Mouse (Mus musculus) heart, embryonic 11.5 days (tissue): ENCODE results near the gene Nipal1. TPM values are rescaled to one million over a fixed set of nuclear protein-coding genes. Genes with fewer than 3 reads are reported as not detected.

Source experiments
- ATAC-seq: fragments of 200-750 bp; cut with Nextera tagmentation; replicated peaks from 2 replicates; pipeline ENCODE4 v1.8.0; 2017; ENCODE audit warnings: moderate library complexity; ENCODE audit not compliant: insufficient number of reproducible peaks, low FRiP score, low TSS enrichment
- H3K27ac ChIP-seq: fragments of 300-500 bp; sonication (generic); 2 replicates; pipeline ENCODE4 v1.5.1; 2014; ENCODE audit warnings: mild to moderate bottlenecking, low read depth, low read length
- H3K27me3 ChIP-seq: fragments of 300-500 bp; sonication (generic); 2 replicates; pipeline ENCODE4 v1.6.1; 2014; ENCODE audit warnings: mild to moderate bottlenecking, low read length, mixed read lengths; ENCODE audit not compliant: control insufficient read depth, insufficient read depth
- H3K36me3 ChIP-seq: fragments of 300-500 bp; sonication (generic); 2 replicates; pipeline ENCODE4 v1.6.1; 2014; ENCODE audit warnings: mild to moderate bottlenecking, low read length, moderate library complexity, mixed read lengths; ENCODE audit not compliant: control insufficient read depth, insufficient read depth
- H3K4me1 ChIP-seq: fragments of 300-500 bp; sonication (generic); 2 replicates; pipeline ENCODE4 v1.6.1; 2014; ENCODE audit warnings: low read length; ENCODE audit not compliant: control insufficient read depth, insufficient read depth
- H3K4me2 ChIP-seq: fragments of 300-500 bp; sonication (generic); 2 replicates; pipeline ENCODE4 v1.6.1; 2014; ENCODE audit warnings: mild to moderate bottlenecking, moderate library complexity
- H3K4me3 ChIP-seq: fragments of 300-500 bp; sonication (generic); 2 replicates; pipeline ENCODE4 v1.5.1; 2014; ENCODE audit warnings: low read depth, low read length
- H3K9ac ChIP-seq: fragments of 300-500 bp; sonication (generic); 2 replicates; pipeline ENCODE4 v1.6.1; 2014; ENCODE audit warnings: mild to moderate bottlenecking, low read depth, low read length, moderate library complexity
- H3K9me3 ChIP-seq: fragments of 300-500 bp; sonication (generic); replicated peaks from 2 replicates; pipeline ENCODE4 v1.6.1; 2016; ENCODE audit warnings: low read length; ENCODE audit not compliant: control insufficient read depth
- WGBS: fragments of 180-500 bp; shearing (Covaris S2); extraction: QIAGEN DNeasy Blood & Tissue Kit; methylation state at CpG from one replicate; pipeline ENCODE4 v1.1.7; 2014; ENCODE audit not compliant: insufficient replicate concordance; 5-methylcytosine and 5-hydroxymethylcytosine counted together
- polyA plus RNA-seq: library from polyadenylated mRNA; unstranded; fragments of >200 nt; fragmentation: Nextera tagmentation; extraction: Ambion mirVana; gene quantifications from 2 replicates; pipeline ENCODE4 v1.2.1, GENCODE M21; 2014

The Nipal1 gene
- polyA plus RNA-seq, 1 experiment from 2014 or later = 0.04 TPM

DNA sequence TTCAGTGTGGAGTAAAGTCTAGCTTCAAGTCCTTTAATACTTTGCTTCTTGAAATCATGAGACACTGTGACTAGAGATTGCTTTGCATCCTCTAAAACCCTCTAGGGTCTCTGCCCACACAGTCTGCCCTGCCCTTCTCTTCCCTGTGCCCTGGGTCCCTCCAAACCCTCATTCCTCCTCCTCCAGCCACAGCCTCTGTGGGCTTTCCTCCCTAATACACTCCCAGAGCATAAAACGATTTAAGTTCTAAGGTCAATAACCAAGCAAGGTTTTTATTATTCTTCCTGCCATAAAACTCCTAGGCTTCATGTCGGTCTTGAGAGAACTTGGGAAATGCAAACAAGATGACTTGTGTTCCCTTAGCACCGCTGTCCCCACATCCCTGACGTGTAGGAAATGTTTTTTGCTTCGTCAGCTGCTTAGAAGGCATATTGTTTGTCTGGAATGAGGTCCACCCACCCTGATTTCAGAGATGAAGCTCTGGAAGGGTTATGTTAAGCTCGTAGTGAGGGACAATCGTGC, 8.7 kb downstream of the Nipal1 start:
- Histone ChIP-seq H3K4me3 (no peak overlapping the region), H3K4me2 (no peak overlapping the region), H3K36me3 (no peaks in the 10 kb centered on the region), H3K9me3 (no peaks in the 10 kb centered on the region), H3K27ac (no peak overlapping the region), H3K9ac (no peak overlapping the region), H3K27me3 (no peaks in the 10 kb centered on the region), H3K4me1 (no peaks in the 10 kb centered on the region)
- 67% methylated on average over 7 of the region's 7 CpGs for WGBS
- no peak for ATAC-seq

DNA sequence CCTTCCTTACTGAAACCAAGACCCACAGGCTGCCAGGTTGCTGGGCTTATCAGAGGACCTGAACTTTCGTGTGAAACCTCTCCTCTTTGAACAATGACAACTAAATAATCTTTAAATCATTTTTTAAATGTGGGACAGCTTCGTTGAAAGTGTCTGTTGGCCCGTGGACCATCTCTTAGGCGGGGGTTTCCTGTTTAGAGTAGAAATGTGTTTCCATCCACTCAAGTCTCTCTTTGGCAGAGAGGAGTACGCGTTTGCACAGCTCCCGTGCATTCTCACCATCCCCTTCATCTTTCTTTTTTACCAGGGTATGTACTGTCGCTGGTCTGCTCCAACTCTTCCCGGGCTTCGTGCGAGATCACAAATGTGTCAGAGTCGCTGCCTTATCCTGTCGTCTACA, 10.8 kb downstream of the Nipal1 start:
- H3K36me3 ChIP-seq = no peaks in the 10 kb centered on the region
- no peak overlapping the region for H3K27ac ChIP-seq
- no peaks in the 10 kb centered on the region for H3K4me1 ChIP-seq
- ATAC-seq = no peak
- 87% methylated on average over 13 of the region's 13 CpGs for WGBS
- no peak overlapping the region for H3K4me2 ChIP-seq
- no peaks in the 10 kb centered on the region for H3K27me3 ChIP-seq
- H3K4me3 ChIP-seq = no peak overlapping the region
- H3K9me3 ChIP-seq = no peaks in the 10 kb centered on the region
- no peak overlapping the region for H3K9ac ChIP-seq

DNA sequence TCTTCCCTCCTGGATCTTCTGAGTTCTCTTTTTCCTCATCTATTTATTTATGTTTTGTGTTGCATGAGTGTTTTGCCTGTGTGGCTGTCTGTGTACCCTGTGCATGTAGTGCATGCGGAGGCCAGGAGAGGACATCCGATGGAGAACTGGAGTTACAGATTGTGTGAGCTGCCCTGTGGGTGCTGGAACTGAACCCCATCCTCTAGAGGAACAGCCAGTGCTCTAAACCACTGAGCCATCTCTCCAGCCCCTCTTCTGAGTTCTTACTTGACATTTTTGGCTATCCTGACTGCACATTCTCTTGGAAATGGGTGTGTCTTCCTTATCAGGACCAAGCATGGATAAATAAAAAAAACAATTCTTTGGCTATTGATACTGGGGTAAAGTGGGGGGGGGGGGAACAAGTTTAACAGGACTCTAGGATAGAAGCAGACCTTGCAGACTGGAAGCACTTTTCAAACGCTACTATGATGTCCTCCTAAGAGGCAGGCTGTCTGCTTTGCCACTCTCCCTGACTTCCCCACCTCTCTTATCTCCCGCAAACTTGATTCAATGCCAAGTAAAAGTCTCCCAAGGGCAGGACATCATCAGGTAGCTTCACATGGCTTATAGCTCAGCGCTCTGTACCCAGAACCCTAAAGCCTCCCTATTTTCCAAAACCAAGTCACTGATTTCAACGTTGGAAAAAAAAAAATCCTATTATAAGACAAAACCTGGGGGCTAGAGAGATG, 13.6 kb downstream of the Nipal1 start:
- WGBS = 58% methylated on average over 6 of the region's 6 CpGs
- no peak for ATAC-seq
- no peaks in the 10 kb centered on the region for H3K9me3 ChIP-seq

DNA sequence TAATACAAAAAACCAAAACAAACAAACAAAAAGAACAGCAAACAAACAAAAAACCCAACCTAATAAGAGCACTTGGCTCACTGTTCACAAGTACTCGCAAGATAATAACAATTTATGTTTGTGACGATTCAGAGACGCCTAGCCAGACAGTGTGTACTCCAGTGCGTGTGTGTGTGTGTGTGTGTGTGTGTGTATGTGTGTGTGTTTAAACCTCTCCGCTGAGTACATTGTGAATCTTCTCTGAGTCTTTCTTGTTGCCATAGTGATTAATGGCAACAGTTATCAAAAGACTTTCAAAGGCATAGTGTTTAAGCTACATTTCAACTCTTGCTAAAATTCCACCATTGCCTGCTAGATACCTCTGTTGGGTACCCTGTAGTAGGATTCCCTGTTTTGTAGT, 16.5 kb downstream of the Nipal1 start:
- no peak for ATAC-seq
- WGBS = 86% methylated on average over 5 of the region's 5 CpGs

More for the DNA sequence above, 13.6 kb downstream of the Nipal1 start:
- H3K4me3 ChIP-seq = no peak overlapping the region
- H3K27ac ChIP-seq = no peak overlapping the region
- no peaks in the 10 kb centered on the region for H3K36me3 ChIP-seq
- no peak overlapping the region for H3K4me2 ChIP-seq
- no peaks in the 10 kb centered on the region for H3K27me3 ChIP-seq
- no peaks in the 10 kb centered on the region for H3K4me1 ChIP-seq
- H3K9ac ChIP-seq = no peak overlapping the region

DNA sequence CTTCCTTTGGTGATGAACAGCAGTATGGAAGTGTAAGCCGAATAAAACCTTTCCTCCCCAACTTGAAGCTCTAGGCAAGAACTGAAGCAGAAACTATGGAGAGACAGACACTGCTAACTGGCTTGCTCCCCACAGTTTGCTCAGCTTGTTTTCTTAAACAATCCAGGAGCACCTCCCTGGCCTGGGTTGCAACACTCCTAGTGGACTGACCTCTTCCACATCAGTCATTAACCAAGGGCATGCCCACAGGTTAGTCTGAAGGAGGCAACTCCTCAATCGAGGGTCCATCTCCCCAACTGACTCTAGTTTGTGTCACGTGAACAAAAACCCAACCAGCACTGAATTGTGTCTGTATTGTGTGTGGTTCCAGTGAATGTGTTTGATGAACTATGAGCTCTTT, 17.3 kb downstream of the Nipal1 start:
- ATAC-seq = no peak
- H3K9me3 ChIP-seq = no peaks in the 10 kb centered on the region
- WGBS = 44% methylated on average over 3 of the region's 3 CpGs

More for the DNA sequence above, 16.5 kb downstream of the Nipal1 start:
- Histone ChIP-seq H3K4me2 (no peak overlapping the region), H3K27ac (no peak overlapping the region), H3K36me3 (no peaks in the 10 kb centered on the region), H3K9me3 (no peaks in the 10 kb centered on the region), H3K4me3 (no peak overlapping the region), H3K4me1 (no peaks in the 10 kb centered on the region), H3K27me3 (no peaks in the 10 kb centered on the region), H3K9ac (no peak overlapping the region)

DNA sequence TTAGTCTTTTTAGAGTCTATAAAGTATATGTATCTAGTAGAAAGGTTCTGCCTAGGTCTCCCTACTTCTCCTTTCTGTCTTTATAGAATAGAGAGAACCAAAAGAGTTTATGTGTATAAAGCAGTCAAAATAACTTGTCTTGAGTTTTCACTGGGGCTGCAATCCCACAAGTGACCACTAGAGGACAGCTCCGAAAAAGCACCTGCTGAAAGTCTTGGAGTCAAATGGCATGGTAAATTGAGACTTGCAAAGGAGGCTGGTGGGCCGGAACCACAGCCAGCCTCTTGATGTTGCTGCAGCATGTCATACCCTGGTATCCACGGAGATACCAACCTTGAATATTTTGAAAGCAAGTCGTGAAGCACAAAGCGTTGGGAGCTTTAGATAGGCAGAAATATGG, 17.7 kb downstream of the Nipal1 start:
- WGBS = 32% methylated on average over 5 of the region's 5 CpGs
- H3K27me3 ChIP-seq = no peaks in the 10 kb centered on the region

More for the DNA sequence above, 17.3 kb downstream of the Nipal1 start:
- H3K4me1 ChIP-seq = no peaks in the 10 kb centered on the region
- H3K27me3 ChIP-seq = no peaks in the 10 kb centered on the region
- no peaks in the 10 kb centered on the region for H3K36me3 ChIP-seq
- H3K4me3 ChIP-seq = no peak overlapping the region
- H3K4me2 ChIP-seq = no peak overlapping the region
- H3K9ac ChIP-seq = no peak overlapping the region
- H3K27ac ChIP-seq = no peak overlapping the region

DNA sequence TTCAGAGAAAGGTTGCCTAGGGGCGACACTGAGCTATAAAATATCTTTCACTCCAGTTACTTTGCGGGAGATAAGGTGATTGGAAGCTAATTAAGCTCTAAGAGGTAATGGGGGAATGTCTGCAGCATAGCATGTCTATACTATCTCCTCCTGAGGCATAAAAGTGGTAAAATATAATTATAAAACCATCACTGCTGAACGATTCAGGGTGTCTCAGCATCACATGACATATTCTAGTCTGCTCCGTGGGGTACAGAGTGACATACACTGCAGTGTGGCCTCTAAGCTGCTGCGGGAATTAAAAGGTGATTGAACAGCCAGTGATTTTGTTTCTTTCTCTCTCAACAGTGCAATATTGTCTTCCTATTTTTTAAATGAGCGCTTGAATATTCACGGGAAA, 18.8 kb downstream of the Nipal1 start:
- Histone ChIP-seq H3K36me3 (no peaks in the 10 kb centered on the region), H3K4me1 (no peaks in the 10 kb centered on the region), H3K4me3 (no peak overlapping the region), H3K4me2 (no peak overlapping the region), H3K9me3 (no peaks in the 10 kb centered on the region), H3K27ac (no peak overlapping the region), H3K9ac (no peak overlapping the region), H3K27me3 (no peaks in the 10 kb centered on the region)
- no peak for ATAC-seq
- WGBS = 76% methylated on average over 7 of the region's 7 CpGs

More for the DNA sequence above, 17.7 kb downstream of the Nipal1 start:
- ATAC-seq = no peak
- no peaks in the 10 kb centered on the region for H3K4me1 ChIP-seq
- H3K9ac ChIP-seq = no peak overlapping the region
- no peak overlapping the region for H3K4me3 ChIP-seq
- no peaks in the 10 kb centered on the region for H3K9me3 ChIP-seq
- H3K36me3 ChIP-seq = no peaks in the 10 kb centered on the region
- H3K27ac ChIP-seq = no peak overlapping the region
- no peak overlapping the region for H3K4me2 ChIP-seq

DNA sequence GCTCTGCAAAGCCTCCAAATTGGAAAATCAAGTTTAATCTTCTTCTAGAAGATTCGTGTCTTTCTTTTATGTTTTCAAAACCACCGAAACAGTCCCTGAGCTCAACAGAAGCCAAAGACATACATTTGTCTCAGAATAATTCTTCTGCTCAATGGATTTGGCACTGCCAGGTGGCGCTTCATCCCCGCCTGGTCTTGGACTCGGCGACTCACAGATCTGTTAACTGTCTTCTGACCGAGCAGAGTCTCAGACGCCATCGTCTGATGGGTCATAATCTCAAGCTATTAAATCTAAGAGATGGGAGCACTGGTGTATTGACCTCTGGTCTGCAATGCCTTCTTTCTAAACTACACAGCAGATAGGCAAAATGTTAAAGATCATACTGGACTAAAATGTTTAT, 20.8 kb downstream of the Nipal1 start:
- Histone ChIP-seq H3K4me3 (no peak overlapping the region), H3K4me1 (no peaks in the 10 kb centered on the region), H3K9ac (no peak overlapping the region), H3K36me3 (no peaks in the 10 kb centered on the region), H3K9me3 (no peaks in the 10 kb centered on the region), H3K27me3 (no peaks in the 10 kb centered on the region), H3K27ac (no peak overlapping the region), H3K4me2 (no peak overlapping the region)
- WGBS = 80% methylated on average over 9 of the region's 9 CpGs
- no peak for ATAC-seq
